Mouse (Mus musculus): ENCODE measurements at regions not wholly inside any gene's neighbourhood (a gene's known extent, or its start where the extent isn't known, plus 50 kb on each side); places are given as distances from the start of the nearest gene placed in this dataset.
A peak's percentile ranks its signal among the peaks of the same experiment; 100 is the strongest.

GRCm38 (mm10) chr5:148609506-148609880, 56.9 kb upstream of the Ubl3 start:
- Histone ChIP-seq H3K4me1 (ENCODE audit: control insufficient read depth in 1 of 2, insufficient read depth in 2 of 2) (peaks cover 10 to 22% of the 10 kb centered on the region in 2 experiments; a peak in 3 of 4 replicates), H3K9ac (ENCODE audit: insufficient read depth, low read depth) (no peak overlapping the region), H3K9me3 (replicated peaks; ENCODE audit: low read length) (peaks cover 7% of the 10 kb centered on the region), H3K27me3 (replicated peaks) (no peaks in the 10 kb centered on the region), H3K4me2 (ENCODE audit: insufficient read depth, low read depth, poor library complexity, severe bottlenecking) (no peak overlapping the region), H3K4me3 (replicated peaks in 1 of 3; ENCODE audit: low read depth in 2 of 3, low read length in 2 of 3, poor library complexity in 1 of 3) (no peak overlapping the region), H3K36me3 (replicated peaks in 1 of 2; ENCODE audit: control insufficient read depth in 1 of 2, insufficient read depth in 1 of 2, low read length in 1 of 2) (no peaks in the 10 kb centered on the region), H3K79me2 (replicated peaks; ENCODE audit: control insufficient read depth, extremely low read depth, insufficient read depth, poor library complexity, severe bottlenecking) (no peaks in the 10 kb centered on the region), H3K27ac (ENCODE audit: insufficient read depth, low read depth) (no peak overlapping the region)
- TF ChIP-seq MAX (IDR thresholded peaks at IDR 0.05; ENCODE audit: low read length) (no peak), RAD21 (IDR thresholded peaks at IDR 0.05; ENCODE audit: low read depth, low read length) (no peak), SIN3A (IDR thresholded peaks at IDR 0.05; ENCODE audit: low read length) (no peak), UBTF (IDR thresholded peaks at IDR 0.05; ENCODE audit: low read depth, low read length) (no peak), ZNF384 (IDR thresholded peaks at IDR 0.05; ENCODE audit: low read depth, low read length) (no peak), ZMIZ1 (IDR thresholded peaks at IDR 0.05; ENCODE audit: low read depth, low read length) (no peak), IRF4 (IDR thresholded peaks at IDR 0.05; ENCODE audit: low read depth, low read length) (no peak)
- in situ Hi-C loops (cut with MboI; ENCODE audit: low pct_ligation_motif_present, low pct_unique_long_range_greater_than_20kb, low sequenced_read_pairs) = loop anchor here (10.0 kb wide), 1 partner anchor 55 kb away; the partner anchor contains the start of gene Ubl3
- DNase-seq (ENCODE audit: extremely low read depth) = no peak
- dilution Hi-C loops (cut with MboI; ENCODE audit: extremely low pct_ligation_motif_present, extremely low pct_unique_long_range_greater_than_20kb, low sequenced_read_pairs) = no loop called here

DNA sequence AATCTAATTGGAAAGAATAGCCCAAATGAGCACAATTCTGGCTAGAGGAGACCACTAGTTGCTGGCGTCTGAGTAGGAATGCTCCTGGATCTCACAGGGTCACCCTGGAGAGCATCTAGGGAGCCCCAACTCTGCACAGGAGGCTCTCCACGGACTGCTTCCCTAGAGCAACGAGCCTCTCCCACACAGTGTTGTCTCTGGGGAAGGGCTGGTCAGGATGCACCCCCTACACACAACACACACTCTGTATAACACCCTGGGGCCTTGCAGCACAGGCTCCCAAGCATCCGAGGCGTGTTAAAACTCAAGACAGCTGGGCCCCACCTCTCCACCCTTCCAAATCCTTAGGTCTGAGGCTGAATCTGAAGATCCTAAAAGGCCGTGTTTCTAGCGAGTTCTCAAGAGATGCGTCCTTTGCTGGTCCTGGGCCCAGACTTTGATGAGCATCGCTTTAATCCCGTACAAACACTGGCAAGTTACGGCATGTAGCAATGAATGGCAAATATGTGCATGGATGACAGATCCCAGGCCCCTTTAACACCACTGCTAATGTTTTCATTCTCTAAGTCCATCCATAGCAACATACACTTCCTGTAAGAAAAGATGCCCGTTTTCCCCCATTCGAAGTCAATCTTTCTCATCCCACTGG, 56.4 kb upstream of the Ubl3 start:
- H3K79me2 ChIP-seq (replicated peaks; ENCODE audit: control insufficient read depth, extremely low read depth, insufficient read depth, poor library complexity, severe bottlenecking) = no peaks in the 10 kb centered on the region
- H3K4me2 ChIP-seq (ENCODE audit: insufficient read depth, low read depth, poor library complexity, severe bottlenecking) = no peak overlapping the region
- H3K4me1 ChIP-seq (ENCODE audit: control insufficient read depth in 1 of 2, insufficient read depth in 2 of 2) = peaks cover 10 to 22% of the 10 kb centered on the region in 2 experiments; a peak in 3 of 4 replicates
- H3K9me3 ChIP-seq (replicated peaks; ENCODE audit: low read length) = peaks cover 7% of the 10 kb centered on the region
- no peaks in the 10 kb centered on the region for H3K27me3 ChIP-seq (replicated peaks)
- no peak for TF ChIP-seq BHLHE40 (IDR thresholded peaks at IDR 0.05; ENCODE audit: low read depth, low read length)
- no peak for TF ChIP-seq JUND (conservative IDR thresholded peaks at IDR 0.05; ENCODE audit: low read depth, low read length)
- TF ChIP-seq ELF1 (IDR thresholded peaks at IDR 0.05; ENCODE audit: low read depth, low read length) = no peak
- no peak overlapping the region for H3K9ac ChIP-seq (ENCODE audit: insufficient read depth, low read depth)
- H3K4me3 ChIP-seq (replicated peaks in 1 of 3; ENCODE audit: low read depth in 2 of 3, low read length in 2 of 3, poor library complexity in 1 of 3) = no peak overlapping the region
- no peaks in the 10 kb centered on the region for H3K36me3 ChIP-seq (replicated peaks in 1 of 2; ENCODE audit: control insufficient read depth in 1 of 2, insufficient read depth in 1 of 2, low read length in 1 of 2)
- dilution Hi-C loops (cut with MboI; ENCODE audit: extremely low pct_ligation_motif_present, extremely low pct_unique_long_range_greater_than_20kb, low sequenced_read_pairs) = no loop called here
- H3K27ac ChIP-seq (ENCODE audit: insufficient read depth, low read depth) = no peak overlapping the region
- in situ Hi-C loops (cut with MboI; ENCODE audit: low pct_ligation_motif_present, low pct_unique_long_range_greater_than_20kb, low sequenced_read_pairs) = loop anchor here (10.0 kb wide), 1 partner anchor 54 kb away; the partner anchor contains the start of gene Ubl3
- no peak for DNase-seq (ENCODE audit: extremely low read depth)

- Histone ChIP-seq H3K4me1 (ENCODE audit: control insufficient read depth in 1 of 2, insufficient read depth in 2 of 2) (peaks cover 10 to 22% of the 10 kb centered on the region in 2 experiments; a peak in 3 of 4 replicates), H3K4me3 (replicated peaks in 1 of 3; ENCODE audit: low read depth in 2 of 3, low read length in 2 of 3, poor library complexity in 1 of 3) (no peak overlapping the region), H3K4me2 (ENCODE audit: insufficient read depth, low read depth, poor library complexity, severe bottlenecking) (peak overlapping the region; percentile 39), H3K27ac (ENCODE audit: insufficient read depth, low read depth) (no peak overlapping the region), H3K79me2 (replicated peaks; ENCODE audit: control insufficient read depth, extremely low read depth, insufficient read depth, poor library complexity, severe bottlenecking) (no peaks in the 10 kb centered on the region), H3K27me3 (replicated peaks) (no peaks in the 10 kb centered on the region), H3K9ac (ENCODE audit: insufficient read depth, low read depth) (no peak overlapping the region), H3K36me3 (replicated peaks in 1 of 2; ENCODE audit: control insufficient read depth in 1 of 2, insufficient read depth in 1 of 2, low read length in 1 of 2) (no peaks in the 10 kb centered on the region), H3K9me3 (replicated peaks; ENCODE audit: low read length) (peaks cover 7% of the 10 kb centered on the region)
- dilution Hi-C loops (cut with MboI; ENCODE audit: extremely low pct_ligation_motif_present, extremely low pct_unique_long_range_greater_than_20kb, low sequenced_read_pairs) = no loop called here
- in situ Hi-C loops (cut with MboI; ENCODE audit: low pct_ligation_motif_present, low pct_unique_long_range_greater_than_20kb, low sequenced_read_pairs) = loop anchor here (10.0 kb wide), 1 partner anchor 53 kb away; the partner anchor contains the start of gene Ubl3
- peak; percentile 26 for DNase-seq (ENCODE audit: extremely low read depth)
- TF ChIP-seq SIN3A (IDR thresholded peaks at IDR 0.05; ENCODE audit: low read length) (peak; percentile 55; the same call in 1 of the 2 replicates), KAT2A (IDR thresholded peaks at IDR 0.05; ENCODE audit: insufficient replicate concordance, low read length) (no peak), CTCF (conservative IDR thresholded peaks at IDR 0.05 in 1 of 2, IDR thresholded peaks at IDR 0.05 in 1 of 2; ENCODE audit: low read depth in 2 of 2, low read length in 2 of 2) (no peak), E2F4 (IDR thresholded peaks at IDR 0.05; ENCODE audit: insufficient replicate concordance, low read depth, low read length) (no peak), IRF4 (IDR thresholded peaks at IDR 0.05; ENCODE audit: low read depth, low read length) (no peak), NELFE (IDR thresholded peaks at IDR 0.05; ENCODE audit: low read depth, low read length) (0 out of 2 replicates have a peak, but pooled peaks have one; percentile 34), MYC (IDR thresholded peaks at IDR 0.05; ENCODE audit: low read depth, low read length) (0 out of 2 replicates have a peak, but pooled peaks have one; percentile 47), USF2 (conservative IDR thresholded peaks at IDR 0.05; ENCODE audit: low read depth, low read length) (no peak), MAZ (IDR thresholded peaks at IDR 0.05; ENCODE audit: low read depth, low read length) (no peak), GABPA (IDR thresholded peaks at IDR 0.05; ENCODE audit: insufficient replicate concordance, low read depth, low read length) (no peak), POLR2A (IDR thresholded peaks at IDR 0.05; ENCODE audit: low read depth, low read length) (no peak), UBTF (IDR thresholded peaks at IDR 0.05; ENCODE audit: low read depth, low read length) (no peak), RAD21 (IDR thresholded peaks at IDR 0.05; ENCODE audit: low read depth, low read length) (no peak), JUND (conservative IDR thresholded peaks at IDR 0.05; ENCODE audit: low read depth, low read length) (no peak), ELF1 (IDR thresholded peaks at IDR 0.05; ENCODE audit: low read depth, low read length) (no peak), ETS1 (conservative IDR thresholded peaks at IDR 0.05; ENCODE audit: low read depth, low read length) (peak; percentile 64), MEF2A (IDR thresholded peaks at IDR 0.05; ENCODE audit: borderline replicate concordance, low read depth, low read length) (0 out of 2 replicates have a peak, but pooled peaks have one; percentile 27), SMC3 (IDR thresholded peaks at IDR 0.05; ENCODE audit: low read depth, low read length) (no peak), TCF12 (IDR thresholded peaks at IDR 0.05; ENCODE audit: low read depth, low read length) (no peak), CHD2 (IDR thresholded peaks at IDR 0.05; ENCODE audit: low read length) (no peak)
Observed at GRCm38 (mm10) chr5:148608178-148608577, 55.6 kb upstream of the Ubl3 start.

All from CH12.LX (cell line).